Mouse (Mus musculus): ENCODE measurements around the gene Ccz1. TPM values are rescaled to one million over a fixed set of nuclear protein-coding genes. Genes with fewer than 3 reads are reported as not detected.

Ccz1 gene
- 17.4 and 17.8 TPM in 2 replicates for polyA plus RNA-seq (2012; rRNA removed; ENCODE audit: low replicate concordance)

DNA sequence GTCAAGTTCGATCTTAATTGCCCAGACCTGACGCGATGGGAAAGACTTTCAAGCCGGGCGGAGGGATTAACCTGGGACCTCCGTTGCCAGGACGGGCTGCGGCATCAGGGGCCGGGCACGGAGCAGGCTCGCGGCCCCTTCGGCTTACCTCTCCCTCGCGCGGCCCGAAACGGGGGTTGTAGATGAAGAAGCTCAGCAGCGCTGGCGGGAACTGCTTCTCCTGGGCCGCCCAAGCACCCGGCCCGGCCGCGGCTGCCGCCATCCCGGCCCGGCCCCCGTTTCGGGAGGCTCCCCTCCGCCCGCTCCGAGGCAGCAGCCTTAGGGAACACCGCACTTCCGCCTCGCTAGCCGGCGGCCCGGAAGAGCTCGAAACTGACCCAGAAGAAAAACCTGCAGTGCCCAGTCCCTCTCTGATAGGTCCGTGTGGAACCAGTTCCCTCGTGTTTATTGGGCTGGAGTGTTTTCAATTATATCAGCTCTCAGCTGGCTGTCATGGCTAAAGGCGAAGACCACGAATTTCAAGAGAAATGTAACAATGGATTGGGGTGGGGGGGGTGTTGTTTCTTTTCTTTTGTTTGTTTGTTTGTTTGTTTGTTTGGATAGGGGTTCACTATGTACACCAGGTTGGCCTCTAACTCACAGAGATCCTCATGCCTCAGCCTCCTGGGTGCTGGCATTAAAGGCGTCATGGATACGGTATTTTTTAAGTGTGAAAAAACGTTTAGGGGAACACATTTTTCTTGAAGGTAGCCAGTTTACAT lies at the start of gene Ccz1:
Ccz1 (minus strand) TSS at position 327 of the 761 bp plus-strand sequence.

GRCm38 (mm10) chr5:144026620-144027263 lies 12.1 kb upstream of the Ccz1 start, which contains the start of gene Ocm:
Gene Ocm (minus strand): TSS chr5:144026670.

Other genes starting within 250 kb of the Ccz1 start
- gene Eif2ak1, start 197.1 kb downstream of the Ccz1 start, polyA plus RNA-seq (2012; rRNA removed; ENCODE audit: low replicate concordance) = 15.6 and 20.9 TPM in 2 replicates
- gene Ankrd61, start 117.2 kb downstream of the Ccz1 start, polyA plus RNA-seq (2012; rRNA removed; ENCODE audit: low replicate concordance) = 0.23 TPM in 1 of 2 replicates, not detected in the other
- 43.3 and 56.2 TPM in 2 replicates for gene Aimp2, start 105.0 kb downstream of the Ccz1 start, polyA plus RNA-seq (2012; rRNA removed; ENCODE audit: low replicate concordance)
- gene Pms2, start 104.9 kb downstream of the Ccz1 start, polyA plus RNA-seq (2012; rRNA removed; ENCODE audit: low replicate concordance) = 2.6 and 5.1 TPM in 2 replicates
- gene Gm42421, start 86.7 kb downstream of the Ccz1 start, polyA plus RNA-seq (2012; rRNA removed; ENCODE audit: low replicate concordance) = not detected in 2 replicates
- gene Rsph10b, start 81.8 kb downstream of the Ccz1 start, polyA plus RNA-seq (2012; rRNA removed; ENCODE audit: low replicate concordance) = 0.66 and 0.68 TPM in 2 replicates
- gene Ocm, start 11.8 kb upstream of the Ccz1 start, polyA plus RNA-seq (2012; rRNA removed; ENCODE audit: low replicate concordance) = not detected in 2 replicates
- gene Lmtk2, start 85.6 kb upstream of the Ccz1 start, polyA plus RNA-seq (2012; rRNA removed; ENCODE audit: low replicate concordance) = 15.7 and 17.4 TPM in 2 replicates
- gene Bhlha15, start 175.4 kb upstream of the Ccz1 start, polyA plus RNA-seq (2012; rRNA removed; ENCODE audit: low replicate concordance) = 0.07 and 0.35 TPM in 2 replicates
- 51.3 and 79.4 TPM in 2 replicates for gene Tecpr1, start 208.7 kb upstream of the Ccz1 start, polyA plus RNA-seq (2012; rRNA removed; ENCODE audit: low replicate concordance)
- 103 and 123 TPM in 2 replicates for gene Bri3, start 229.6 kb upstream of the Ccz1 start, polyA plus RNA-seq (2012; rRNA removed; ENCODE audit: low replicate concordance)